Mouse (Mus musculus) Patski (cell line): Measurements from ENCODE around the gene Grin3b. TPM values are rescaled to one million over a fixed set of nuclear protein-coding genes. Genes with fewer than 3 reads are reported as not detected.
"Not testable (repeated sequence)": the region's sequence is repeated elsewhere in the genome, so short reads cannot be mapped to it uniquely, and the experiment has no call there.

Experiments
- ATAC-seq: fragments of 100-300 bp; one replicate; pipeline ENCODE4 v1.8.0; 2021
- CTCF ChIA-PET: fragments of 350-600 bp; sonication (Branson Sonifier 250); formaldehyde crosslinking; loops from one replicate; lab custom pipeline; 2022; ENCODE audit warnings: inconsistent platforms; lab: Charles Lee
- POLR2A ChIA-PET: fragments of 350-600 bp; sonication (Branson Sonifier 250); formaldehyde crosslinking; loops from one replicate; lab custom pipeline; 2022; ENCODE audit warnings: antibody characterized with exemption, inconsistent platforms; lab: Charles Lee
- DNase-seq: peaks from one replicate; pipeline ENCODE4 v3.0.0-alpha.2; 2011; ENCODE audit warnings: low read depth, low spot score
- H3K27me3 ChIP-seq: fragments of 371-371 bp; one replicate; pipeline ENCODE4 v1.5.1; 2021
- CTCF ChIP-seq: fragments of 100-300 bp; IDR thresholded peaks from one replicate; pipeline ENCODE4 v1.5.1; 2021
- in situ Hi-C: fragments of 300-500 bp; cut with MboI; formaldehyde crosslinking; loops from 3 replicates; pipeline ENCODE4 v1.11.1; 2018; ENCODE audit warnings: low pct_unique_long_range_greater_than_20kb, mixed read lengths
- polyA plus RNA-seq: library from polyadenylated mRNA; unstranded; gene quantifications from one replicate; pipeline ENCODE4 v1.2.3, GENCODE M21; 2021

Grin3b gene
- polyA plus RNA-seq, 1 experiment from 2014 or later: 0.54 TPM

DNA sequence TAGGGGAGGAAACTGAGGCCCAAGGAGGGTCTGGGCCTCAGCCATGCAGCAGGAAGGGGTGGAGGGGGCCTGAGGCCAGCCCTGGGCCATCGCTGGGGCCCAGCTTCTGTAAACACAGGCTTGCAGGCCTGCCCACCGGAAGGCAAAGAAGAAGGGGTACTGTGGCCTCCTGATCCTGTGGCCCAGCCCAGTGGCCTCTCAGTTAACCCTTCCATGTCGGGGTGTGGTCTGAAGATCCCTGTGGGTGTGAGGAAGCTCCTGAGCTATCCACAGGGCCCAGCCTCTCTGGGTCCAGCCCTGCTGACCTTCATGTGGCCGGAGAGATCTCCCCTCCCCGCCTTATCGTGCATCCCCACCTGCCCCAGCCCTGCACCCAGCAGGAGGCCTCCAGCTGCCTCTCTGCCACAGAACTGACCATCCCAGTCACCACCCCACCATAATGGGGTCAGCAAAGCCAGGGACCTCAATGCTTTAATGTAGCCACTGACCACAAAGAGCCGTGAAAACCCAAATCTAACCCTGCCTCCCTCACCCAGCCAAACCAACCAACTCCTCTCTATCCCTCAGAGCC, 23.7 kb upstream of the Grin3b start:
- TF ChIP-seq CTCF: no peak
- DNase-seq (no peak), ATAC-seq (no peak)

DNA sequence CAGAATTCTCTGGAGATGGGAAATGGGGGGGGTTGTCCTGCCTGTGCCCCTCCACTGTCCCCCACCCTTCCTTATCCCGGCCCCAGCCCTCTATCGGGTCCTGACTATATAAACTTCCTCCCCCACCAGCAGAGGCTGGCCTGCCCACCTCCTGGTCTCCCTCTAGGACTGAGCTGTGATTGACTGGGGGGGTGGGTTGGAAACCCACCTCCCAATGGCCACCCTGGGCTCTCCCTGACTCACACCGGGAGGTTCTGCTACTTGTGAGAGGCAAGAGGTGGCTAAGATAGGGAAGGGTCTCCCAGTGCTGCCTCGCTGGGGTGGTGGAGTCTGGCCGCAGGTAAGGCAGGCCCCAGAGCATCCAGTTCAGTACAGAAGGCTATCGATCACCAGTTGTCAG, 23.0 kb upstream of the Grin3b start:
- POLR2A ChIA-PET: interaction anchor here (0.7 kb wide), 1 partner anchor 10 kb away, joined by 4 read pairs; no protein-coding TSS in a partner anchor

More for the DNA sequence above, 23.7 kb upstream of the Grin3b start:
- in situ Hi-C loops: no loop called here
- no peaks in the 10 kb centered on the region for H3K27me3 ChIP-seq
- POLR2A ChIA-PET: interaction anchor here (0.7 to 1.3 kb wide), 2 partner anchors 9 to 11 kb away, joined by 4 to 5 read pairs; no protein-coding TSS in a partner anchor
- CTCF ChIA-PET: interaction anchor here (1.2 to 2.0 kb wide), 3 partner anchors 9 to 13 kb away, joined by 3 to 6 read pairs (median 6); partner anchors contain the start of gene Wdr18

DNA sequence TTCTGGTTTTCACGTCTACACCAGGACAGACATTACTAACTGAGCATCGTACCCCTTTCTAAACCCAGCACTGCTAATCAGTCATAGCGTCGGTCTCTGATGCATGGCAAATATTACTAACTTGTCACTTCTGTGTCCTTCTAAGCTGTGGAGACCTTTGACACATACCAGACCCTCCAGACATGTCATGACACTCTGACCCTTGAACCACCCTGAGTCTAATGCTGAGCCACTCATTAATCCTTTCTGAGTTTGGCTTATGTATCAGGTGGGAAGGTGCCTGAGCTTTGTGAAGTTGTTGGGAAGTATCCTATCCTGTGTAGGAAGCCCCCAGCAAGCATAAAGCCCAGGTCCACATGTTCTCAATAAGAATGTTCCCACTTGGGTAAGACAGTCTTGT, 20.6 kb upstream of the Grin3b start:
- in situ Hi-C loops: loop anchor here (10.0 kb wide), 1 partner anchor 115 kb away; no protein-coding TSS in a partner anchor

More for the DNA sequence above, 23.0 kb upstream of the Grin3b start:
- H3K27me3 ChIP-seq: no peaks in the 10 kb centered on the region
- TF ChIP-seq CTCF: no peak
- ATAC-seq: no peak
- DNase-seq: no peak
- in situ Hi-C loops: no loop called here
- CTCF ChIA-PET: interaction anchor here (1.7 to 2.0 kb wide), 2 partner anchors 10 to 12 kb away, joined by 6 read pairs; partner anchors contain the start of gene Wdr18

DNA sequence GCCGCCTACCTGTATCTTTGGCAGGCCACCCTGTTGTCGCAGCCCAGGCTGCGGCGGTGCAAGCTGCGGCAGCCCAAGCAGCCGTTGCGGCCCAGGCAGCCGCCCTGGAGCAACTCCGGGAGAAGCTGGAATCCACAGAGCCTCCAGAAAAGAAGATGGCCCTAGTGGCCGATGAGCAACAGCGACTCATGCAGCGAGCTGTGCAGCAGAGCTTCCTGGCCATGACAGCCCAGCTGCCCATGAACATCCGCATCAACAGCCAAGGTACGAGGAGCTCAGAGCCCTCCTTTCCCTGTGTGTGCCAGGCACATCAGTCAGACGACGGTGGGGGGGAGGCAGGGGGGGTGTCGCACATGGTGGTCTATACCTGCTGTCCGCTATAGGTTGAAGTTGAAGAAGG, 19.9 kb upstream of the Grin3b start:
- no peak for TF ChIP-seq CTCF
- no peak for ATAC-seq
- H3K27me3 ChIP-seq: no peaks in the 10 kb centered on the region
- ChIA-PET CTCF (interaction anchor here (0.9 to 2.7 kb wide), 4 partner anchors 9 to 25 kb away, joined by 3 to 13 read pairs (median 4); partner anchors contain the start of gene Wdr18), POLR2A (interaction anchor here (0.5 to 3.0 kb wide), 5 partner anchors 8 to 71 kb away, joined by 3 to 8 read pairs (median 3); no protein-coding TSS in a partner anchor)
- DNase-seq: no peak
- in situ Hi-C loops: loop anchor here (10.0 kb wide), 1 partner anchor 116 kb away; no protein-coding TSS in a partner anchor

More for the DNA sequence above, 20.6 kb upstream of the Grin3b start:
- ChIA-PET CTCF (interaction anchor here (0.9 to 2.7 kb wide), 4 partner anchors 8 to 24 kb away, joined by 4 to 13 read pairs (median 4); partner anchors contain the start of gene Wdr18), POLR2A (interaction anchor here (1.2 to 3.0 kb wide), 3 partner anchors 8 to 22 kb away, joined by 3 to 8 read pairs (median 5); no protein-coding TSS in a partner anchor)
- ATAC-seq (no peak), DNase-seq (no peak)
- H3K27me3 ChIP-seq: no peaks in the 10 kb centered on the region
- TF ChIP-seq CTCF: no peak

DNA sequence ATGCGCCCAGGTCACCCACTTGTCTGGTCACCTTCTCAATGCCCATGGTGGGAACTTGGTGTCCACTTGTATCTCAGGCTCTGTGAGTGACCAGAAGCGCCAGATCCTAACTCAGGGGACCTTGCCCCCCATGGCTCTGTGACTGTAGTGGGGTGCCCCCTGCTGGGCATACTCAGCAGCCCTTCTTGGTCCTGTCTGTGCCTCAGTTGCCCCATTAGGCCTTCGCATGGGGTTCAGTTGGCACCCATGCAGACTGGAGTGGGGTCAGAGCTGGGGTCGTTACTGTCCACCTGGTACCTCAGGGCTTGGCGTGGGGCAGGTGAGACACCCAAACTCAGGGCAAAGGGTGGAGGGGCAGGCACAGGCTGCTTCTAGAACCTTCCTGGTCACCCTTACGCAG, 16.6 kb upstream of the Grin3b start:
- in situ Hi-C loops: loop anchor here (10.0 kb wide), 1 partner anchor 119 kb away; no protein-coding TSS in a partner anchor
- DNase-seq: no peak
- no peaks in the 10 kb centered on the region for H3K27me3 ChIP-seq
- no peak for ATAC-seq
- CTCF ChIA-PET: interaction anchor here (0.6 to 1.8 kb wide), 5 partner anchors 20 to 119 kb away, joined by 3 to 7 read pairs (median 3); partner anchors contain the start of gene Med16
- POLR2A ChIA-PET: interaction anchor here (0.7 kb wide), 1 partner anchor 45 kb away, joined by 3 read pairs; the partner anchor contains the start of gene Med16
- no peak for TF ChIP-seq CTCF

DNA sequence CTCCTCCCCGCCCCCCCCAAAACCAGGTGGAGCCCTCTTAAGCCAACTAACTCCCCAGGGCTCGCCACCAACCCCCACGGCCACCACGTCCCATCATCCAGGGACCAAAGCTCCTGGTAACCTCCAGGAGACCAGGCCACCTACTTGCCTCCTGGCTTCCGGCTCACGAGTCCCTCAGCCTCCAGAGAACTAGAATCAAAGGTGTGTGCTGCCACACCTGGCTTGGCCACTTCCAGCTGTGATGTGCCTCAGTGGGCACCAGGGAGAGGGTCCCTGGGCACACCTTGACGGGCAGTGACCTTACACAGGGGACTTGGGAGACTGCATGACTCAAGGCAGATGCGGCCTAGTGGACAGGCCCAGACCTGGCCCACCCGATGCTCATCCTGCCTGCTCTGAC, 14.8 kb upstream of the Grin3b start:
- H3K27me3 ChIP-seq: no peaks in the 10 kb centered on the region
- DNase-seq (no peak), ATAC-seq (no peak)
- in situ Hi-C loops: loop anchor here (5.0 to 10.0 kb wide), 3 partner anchors 33 to 121 kb away; partner anchors contain the start of gene R3hdm4
- POLR2A ChIA-PET: interaction anchor here (0.7 to 2.0 kb wide), 4 partner anchors 10 to 64 kb away, joined by 3 to 6 read pairs (median 4); no protein-coding TSS in a partner anchor
- no peak for TF ChIP-seq CTCF
- CTCF ChIA-PET: interaction anchor here (1.1 kb wide), 1 partner anchor 9 kb away, joined by 3 read pairs; no protein-coding TSS in a partner anchor

- TF ChIP-seq CTCF: no peak
- ChIA-PET CTCF (interaction anchor here (1.0 to 2.2 kb wide), 3 partner anchors 33 to 121 kb away, joined by 3 to 10 read pairs (median 6); no protein-coding TSS in a partner anchor), POLR2A (interaction anchor here (1.2 to 2.1 kb wide), 4 partner anchors 10 to 31 kb away, joined by 4 to 8 read pairs (median 6); partner anchors contain the start of gene Arid3a)
- H3K27me3 ChIP-seq: no peaks in the 10 kb centered on the region
- in situ Hi-C loops: loop anchor here (5.0 to 10.0 kb wide), 3 partner anchors 34 to 122 kb away; partner anchors contain the start of gene R3hdm4
- DNase-seq (no peak), ATAC-seq (no peak)
Observed at GRCm38 (mm10) chr10:79956643-79957154, 13.8 kb upstream of the Grin3b start.

DNA sequence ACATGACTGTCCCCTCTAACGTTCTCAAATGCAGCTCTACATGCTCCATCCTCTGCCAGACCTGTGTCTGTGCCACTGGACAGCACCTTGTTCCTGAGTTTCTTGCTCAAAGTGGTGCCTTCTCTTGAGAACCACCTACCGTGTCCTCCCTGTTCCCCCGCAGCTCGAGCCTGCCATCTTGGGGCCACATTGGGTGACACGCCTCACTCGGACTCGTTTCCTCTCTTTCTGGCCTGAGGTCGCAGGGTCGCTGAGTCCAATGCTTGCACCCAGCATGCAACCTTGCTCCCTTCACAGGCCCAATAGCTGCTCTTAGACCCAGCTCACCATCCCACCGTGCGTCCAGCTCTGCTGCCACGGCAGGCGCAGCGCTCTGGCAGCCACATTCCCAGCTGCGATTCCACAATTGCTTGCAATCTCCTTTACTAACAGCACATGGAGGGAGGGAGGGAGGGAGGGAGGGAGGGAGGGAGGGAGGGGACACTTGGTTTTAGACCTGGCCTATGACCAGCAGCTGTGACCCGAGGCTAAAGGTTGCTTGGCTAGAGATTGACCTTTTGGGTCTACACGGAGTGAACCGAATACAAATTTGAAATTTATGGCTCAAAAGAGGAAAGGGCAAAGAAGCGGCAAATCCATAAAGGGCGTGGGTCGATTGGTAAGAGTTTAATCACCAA, 12.2 kb upstream of the Grin3b start:
- POLR2A ChIA-PET: interaction anchor here (0.6 to 2.1 kb wide), 5 partner anchors 7 to 31 kb away, joined by 3 to 8 read pairs (median 4); partner anchors contain the start of genes Arid3a and Tmem259
- CTCF ChIA-PET: interaction anchor here (0.6 to 3.2 kb wide), 17 partner anchors 9 to 207 kb away, joined by 3 to 42 read pairs (median 4); partner anchors contain the start of genes Arid3a and Med16
- no peaks in the 10 kb centered on the region for H3K27me3 ChIP-seq
- in situ Hi-C loops: loop anchor here (5.0 to 10.0 kb wide), 3 partner anchors 36 to 123 kb away; partner anchors contain the start of gene R3hdm4
- DNase-seq (no peak), ATAC-seq (no peak)
- TF ChIP-seq CTCF: no peak

- not testable (repeated sequence) for ATAC-seq, H3K27me3 ChIP-seq, DNase-seq
- in situ Hi-C loops: loop anchor here (5.0 to 10.0 kb wide), 3 partner anchors 37 to 125 kb away; partner anchors contain the start of gene R3hdm4
- ChIA-PET POLR2A (interaction anchor here (0.6 kb wide), 1 partner anchor 160 kb away, joined by 3 read pairs; no protein-coding TSS in a partner anchor), CTCF (interaction anchor here (0.6 to 3.2 kb wide), 22 partner anchors 9 to 208 kb away, joined by 3 to 42 read pairs (median 4); partner anchors contain the start of genes Arid3a, Cbarp and Tmem259)
Observed at GRCm38 (mm10) chr10:79959412-79959811, 11.1 kb upstream of the Grin3b start.
